Mouse (Mus musculus) natural killer cell, adult 2 months (primary cell): Measurements from ENCODE around the gene Hba-a2.
A peak's percentile ranks its signal among the peaks of the same experiment; 100 is the strongest.

Experiments
- DNase-seq, 2 experiments: peaks; one replicate each; pipeline ENCODE4 v3.0.0; 2022; ENCODE audit warnings: low spot score in 2 of 2

Gene Hba-a2

GRCm38 (mm10) chr11:32320507-32321195 is 24.4 kb downstream of the Hba-a2 start:
- no peak for DNase-seq

DNA sequence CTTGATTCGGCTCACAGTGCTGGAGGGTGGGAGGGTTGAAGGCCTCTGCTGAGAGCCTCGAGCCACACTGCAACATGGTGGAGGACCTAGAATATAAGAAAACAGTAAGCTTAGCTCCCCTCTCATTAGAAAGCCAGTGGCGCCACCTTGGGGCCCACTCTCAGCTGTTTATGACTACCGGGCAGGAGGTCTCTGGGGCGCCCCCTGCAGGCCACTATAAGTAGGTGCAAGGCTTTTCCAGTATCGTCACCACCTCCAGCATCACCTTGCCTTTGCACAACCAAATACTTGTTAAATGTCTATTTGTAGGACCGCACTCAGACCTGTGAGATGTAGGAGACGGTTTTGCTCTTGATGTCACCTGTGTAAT is 24.9 kb downstream of the Hba-a2 start:
- DNase-seq = peak; percentile 39 to 53

GRCm38 (mm10) chr11:32324609-32325008 is 28.3 kb downstream of the Hba-a2 start:
- peak; percentile 73 to 81 for DNase-seq

- DNase-seq = no peak
Measured at GRCm38 (mm10) chr11:32331075-32331474, 34.8 kb downstream of the Hba-a2 start.

GRCm38 (mm10) chr11:32331861-32332260 is 35.6 kb downstream of the Hba-a2 start:
- no peak for DNase-seq

GRCm38 (mm10) chr11:32333235-32333634 is 36.9 kb downstream of the Hba-a2 start:
- no peak for DNase-seq

GRCm38 (mm10) chr11:32336435-32336907 is 40.2 kb downstream of the Hba-a2 start:
- DNase-seq = no peak

DNA sequence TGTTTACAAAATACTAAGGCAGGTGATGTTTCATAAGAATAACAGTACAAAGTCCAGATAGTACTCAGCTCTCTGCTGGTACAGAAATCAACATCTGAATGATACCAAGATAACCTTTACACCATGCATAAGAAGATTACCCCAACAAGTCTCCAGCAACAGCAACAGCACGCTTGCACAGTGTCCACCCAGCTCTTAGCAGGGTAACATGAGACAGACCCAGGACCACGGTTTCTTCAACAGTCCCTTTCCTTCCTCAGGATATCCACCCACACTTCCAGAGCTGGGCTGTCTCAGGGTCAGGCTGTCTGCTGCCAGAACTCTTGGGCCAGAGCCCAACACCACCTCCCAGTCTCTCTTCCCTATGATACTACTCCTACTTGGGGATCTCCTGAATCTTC is 42.8 kb downstream of the Hba-a2 start:
- no peak for DNase-seq

- peak in 1 of 2 experiments; percentile 17 for DNase-seq
Measured at GRCm38 (mm10) chr11:32340476-32341473, 44.5 kb downstream of the Hba-a2 start.

DNA sequence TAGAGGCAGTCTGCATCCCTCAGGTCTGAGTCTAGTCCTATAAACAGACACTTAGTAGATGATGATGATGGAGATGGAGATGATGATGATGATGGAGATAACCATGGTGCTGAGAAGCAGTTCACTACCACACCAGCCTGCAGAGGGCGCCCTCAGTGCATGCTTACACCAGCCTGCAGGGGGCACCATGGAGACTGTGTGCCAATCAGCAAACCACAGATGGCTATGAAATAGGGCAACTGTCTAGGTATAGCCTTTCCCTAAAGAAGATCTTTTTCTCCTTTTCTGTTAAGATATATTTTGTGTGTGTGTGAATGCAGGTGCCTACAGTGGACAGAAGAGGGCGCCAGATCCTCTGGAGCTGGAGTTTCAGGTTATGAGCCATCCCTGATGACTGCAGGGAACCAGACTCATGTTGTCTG is 46.5 kb downstream of the Hba-a2 start:
- DNase-seq = peak; percentile 61 to 66

- DNase-seq = no peak
Measured at GRCm38 (mm10) chr11:32343350-32343749, 47.1 kb downstream of the Hba-a2 start.

- DNase-seq = no peak
Measured at GRCm38 (mm10) chr11:32345504-32346297, 49.4 kb downstream of the Hba-a2 start.
